Mouse (Mus musculus) liver, embryonic 14.5 days (tissue): Measurements from ENCODE around the gene Anxa9.

Source experiments
- CTCF ChIP-seq: IDR thresholded peaks from 2 replicates; pipeline ENCODE4 v1.5.1; 2016; ENCODE audit warnings: antibody characterized with exemption, low read depth, control low read depth
- EP300 ChIP-seq: IDR thresholded peaks from 2 replicates; pipeline ENCODE4 v1.6.1; 2016; ENCODE audit warnings: antibody characterized with exemption, low read depth

DNA sequence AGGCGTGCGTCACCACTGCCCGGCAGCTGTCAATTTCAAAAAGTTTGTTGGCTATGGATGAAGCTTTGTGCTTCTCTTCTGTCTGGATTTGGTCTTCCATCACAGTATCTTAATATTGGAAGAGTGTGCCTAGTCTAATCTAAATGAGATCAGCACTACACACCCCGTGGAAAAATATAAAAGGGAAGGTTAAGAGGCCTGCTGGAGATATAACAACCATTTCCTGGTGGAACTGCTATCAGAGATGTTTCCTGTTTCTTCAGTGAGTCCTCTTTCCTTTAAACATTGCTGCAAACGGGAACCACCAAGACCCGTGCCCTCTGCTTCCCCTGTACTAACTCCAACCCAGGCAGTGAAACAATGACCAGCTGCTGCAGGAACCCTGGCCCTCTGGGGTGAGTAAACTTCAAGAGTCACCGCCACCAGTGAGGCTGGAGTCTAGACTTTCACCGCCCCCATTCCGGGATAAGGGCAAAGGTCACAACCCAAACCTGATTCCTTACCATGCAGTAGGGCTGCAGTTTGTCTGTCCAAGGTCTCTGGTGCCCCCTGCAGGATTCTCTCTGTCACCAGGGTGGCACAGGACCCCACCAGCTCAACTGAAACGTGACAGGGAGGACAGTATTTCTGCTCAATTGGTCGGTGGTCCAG lies 43.8 kb downstream of the Anxa9 start:
- TF ChIP-seq CTCF (peak; percentile 91), EP300 (no peak)
